Comparison of ENCODE assay signal across 11 mouse cellular contexts in genomic region chr2:167121228-167121627, GRCm38 (mm10). TPM values are rescaled to one million over a fixed set of nuclear protein-coding genes. Genes with fewer than 3 reads are reported as not detected.
A peak's percentile ranks its signal among the peaks of the same experiment; 100 is the strongest.
DNase-seq lines count a peak whose midpoint lies in the region; ATAC-seq and TF ChIP-seq lines count a peak whose summit lies in the region.
"Had no signal": no experiment of that assay in that cellular context is flagged by ENCODE, and none has a peak within 500 bp of the region (broad histone marks: within the 10 kb centered on the region; RNA-seq: fewer than 3 reads in every experiment).

No protein-coding gene starts in this region.

- intact Hi-C loops in heart, postnatal 25 days (cut with DNase I), result no loop called here

- H3K9ac ChIP-seq in lung, embryonic 14.5 days, result no peak overlapping the region
- H3K9ac ChIP-seq: forebrain, embryonic 12.5 days; liver, embryonic 13.5 days had no signal

- no peak overlapping the region for H3K4me3 ChIP-seq in lung, embryonic 14.5 days (ENCODE audit: low read depth, low read length)
- H3K4me3 ChIP-seq: forebrain, embryonic 12.5 days; liver, embryonic 13.5 days had no signal

- H3K9me3 ChIP-seq in lung, embryonic 14.5 days (ENCODE audit: low read depth, low read length), result no peaks in the 10 kb centered on the region
- H3K9me3 ChIP-seq: forebrain, embryonic 12.5 days; liver, embryonic 13.5 days had no signal

- 0 out of 2 replicates have a peak, but pooled peaks have one; percentile 14 for ATAC-seq in lung, embryonic 14.5 days (ENCODE audit: insufficient read depth)
- ATAC-seq in erythroid progenitor cell, adult 5-6 weeks (replicated peaks; ENCODE audit: low FRiP score, poor library complexity, severe bottlenecking), result no peak
- ATAC-seq in inflammation-experienced regulatory T-cells, adult 6 months, result no peak

- H3K27me3 ChIP-seq in lung, embryonic 14.5 days (ENCODE audit: insufficient read depth, low read length), result no peaks in the 10 kb centered on the region
- H3K27me3 ChIP-seq: forebrain, embryonic 12.5 days; liver, embryonic 13.5 days had no signal

- no peak for TF ChIP-seq CTCF in lung, embryonic 14.5 days (IDR thresholded peaks at IDR 0.05; ENCODE audit: low read depth)

- H3K4me2 ChIP-seq in lung, embryonic 14.5 days, result no peak overlapping the region
- H3K4me2 ChIP-seq: forebrain, embryonic 12.5 days; liver, embryonic 13.5 days had no signal

- H3K4me1 ChIP-seq in lung, embryonic 14.5 days (ENCODE audit: insufficient read depth), result peaks cover 4% of the 10 kb centered on the region; the same call in 1 of the 2 replicates
- H3K4me1 ChIP-seq: liver, embryonic 13.5 days had no signal

- DNase-seq in gastrocnemius, adult 18-20 months (ENCODE audit: low spot score), result peak; percentile 25
- DNase-seq in gastrocnemius, adult 8-10 months (ENCODE audit: low spot score in 2 of 2), result no peak
- peak; percentile 79 for DNase-seq in adrenal gland, adult 2 months
- peak; percentile 69 for DNase-seq in heart, postnatal 25 days (ENCODE audit: low spot score)
- peak; percentile 31 for DNase-seq in lung, embryonic 14.5 days
- no peak for DNase-seq in urinary bladder, adult 18-20 months (ENCODE audit: low spot score in 2 of 2)
- DNase-seq: cerebellum, postnatal 10 days; liver, embryonic 13.5 days had no signal

- H3K36me3 ChIP-seq in lung, embryonic 14.5 days (ENCODE audit: insufficient read depth), result no peaks in the 10 kb centered on the region
- H3K36me3 ChIP-seq: forebrain, embryonic 12.5 days; liver, embryonic 13.5 days had no signal

- H3K27ac ChIP-seq in lung, embryonic 14.5 days (ENCODE audit: low read depth), result no peak overlapping the region
- H3K27ac ChIP-seq: forebrain, embryonic 12.5 days; liver, embryonic 13.5 days had no signal

- 56% methylated on average over 6 of the region's 6 CpGs for WGBS in lung, embryonic 14.5 days

RNA-seq across cellular contexts. Expression of gene Znfx1, which starts 58.4 kb away (rescaled TPM):
- total RNA-seq in gastrocnemius, adult 18-20 months (2021), result 10 to 100 TPM; 25.7 to 26.8 TPM
- 10 to 100 TPM; 26.7 to 32.5 (median 28.5) TPM for total RNA-seq in gastrocnemius, adult 8-10 months (2022)
- total RNA-seq in adrenal gland, adult 2 months (2021), result 10 to 100 TPM; 50.2 to 53.6 TPM
- 29.5 and 31.9 TPM in 2 replicates for polyA plus RNA-seq in adrenal gland, adult 2 months (2012; rRNA removed)
- 10 to 100 TPM; 31.6 to 36.3 TPM for total RNA-seq in heart, postnatal 25 days (2021)
- polyA plus RNA-seq in lung, embryonic 14.5 days (2014; fragmentation: Nextera tagmentation; extraction: Ambion mirVana), result 7.0 and 8.9 TPM in 2 replicates
- total RNA-seq in erythroid progenitor cell, adult 5-6 weeks (2015; ENCODE audit: low replicate concordance), result 44.0 and 51.2 TPM in 2 replicates
- 51.1 and 70.8 TPM in 2 replicates for total RNA-seq in erythroid progenitor cell, adult 5-6 weeks (2017; ENCODE audit: low replicate concordance)
- 10 to 100 TPM; 20.4 to 25.2 (median 22.4) TPM for polyA plus RNA-seq in inflammation-experienced regulatory T-cells, adult 6 months (2017; shearing (Covaris generic))

Comparison
In these comparisons a context has a peak if more than half of its experiments do, and no peak if none do; other contexts are left out.
1. DNase-seq: peak in gastrocnemius, adult 18-20 months (single experiment), adrenal gland, adult 2 months (single experiment), heart, postnatal 25 days (single experiment) and lung, embryonic 14.5 days (single experiment); none in gastrocnemius, adult 8-10 months (0 of 2) and urinary bladder, adult 18-20 months (0 of 2).